Mouse (Mus musculus): ENCODE measurements at regions not wholly inside any gene's neighbourhood (a gene's known extent, or its start where the extent isn't known, plus 50 kb on each side); places are given as distances from the start of the nearest gene placed in this dataset.

DNA sequence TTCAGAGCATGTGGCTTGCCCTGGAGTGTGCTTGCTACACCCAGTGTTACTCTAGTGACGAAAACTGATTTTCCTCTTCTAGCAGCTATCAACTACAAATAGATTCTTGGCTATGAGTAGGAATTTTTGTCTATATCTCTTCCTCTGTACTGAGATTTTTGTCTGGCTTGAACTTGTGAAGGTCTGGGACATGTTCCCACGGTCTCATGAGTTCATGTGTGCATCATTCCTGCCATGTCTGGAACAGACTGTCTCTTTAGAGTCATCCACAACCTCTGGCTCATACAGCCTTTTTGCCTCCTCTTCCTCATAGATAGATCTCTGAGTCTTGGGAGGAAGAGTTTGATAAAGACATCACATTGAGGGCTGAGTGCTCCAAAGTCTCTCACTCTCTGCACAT, 86.5 kb upstream of the Gm5148 start:
- TF ChIP-seq CTCF (IDR thresholded peaks at IDR 0.05 in 2 of 3, conservative IDR thresholded peaks at IDR 0.05 in 1 of 3; ENCODE audit: control insufficient read depth in 1 of 3, insufficient read depth in 1 of 3, low read depth in 2 of 3, low read length in 3 of 3, poor library complexity in 1 of 3, severe bottlenecking in 1 of 3) (no peak), ZMIZ1 (IDR thresholded peaks at IDR 0.05; ENCODE audit: low read depth, low read length) (no peak), ZNF384 (IDR thresholded peaks at IDR 0.05; ENCODE audit: low read depth, low read length) (no peak), KAT2A (conservative IDR thresholded peaks at IDR 0.05; ENCODE audit: low read depth, low read length) (no peak)
- Histone ChIP-seq H3K9ac (ENCODE audit: control insufficient read depth, low read depth, low read length, poor library complexity, severe bottlenecking) (no peak overlapping the region), H3K4me3 (ENCODE audit: control insufficient read depth in 1 of 2, insufficient read depth in 1 of 2, low read depth in 2 of 2, low read length in 2 of 2) (no peak overlapping the region), H3K27ac (ENCODE audit: control insufficient read depth, low read depth, low read length) (no peak overlapping the region), H3K36me3 (ENCODE audit: control insufficient read depth in 1 of 2, insufficient read depth in 2 of 2, low read length in 2 of 2) (no peaks in the 10 kb centered on the region), H3K4me1 (ENCODE audit: control insufficient read depth in 1 of 2, insufficient read depth in 2 of 2, low read length in 2 of 2) (no peaks in the 10 kb centered on the region), H3K27me3 (ENCODE audit: control insufficient read depth in 1 of 2, insufficient read depth in 2 of 2, low read length in 2 of 2) (no peaks in the 10 kb centered on the region; a peak in 2 of 4 replicates), H3K79me2 (ENCODE audit: control insufficient read depth, insufficient read depth, low read length, poor library complexity) (no peaks in the 10 kb centered on the region), H3K9me3 (replicated peaks; ENCODE audit: insufficient read depth, low read length) (no peaks in the 10 kb centered on the region)
- no peak for DNase-seq (ENCODE audit: low read depth, low spot score)

GRCm38 (mm10) chr3:37805805-37806148, 81.5 kb upstream of the Gm5148 start:
- H3K4me1 ChIP-seq (ENCODE audit: control insufficient read depth in 1 of 2, insufficient read depth in 2 of 2, low read length in 2 of 2): no peaks in the 10 kb centered on the region
- no peak for TF ChIP-seq TAL1 (IDR thresholded peaks at IDR 0.05; ENCODE audit: low read length)
- no peak for TF ChIP-seq EP300 (IDR thresholded peaks at IDR 0.05; ENCODE audit: low read depth in 1 of 2, low read length in 2 of 2)
- TF ChIP-seq TBP (IDR thresholded peaks at IDR 0.05; ENCODE audit: low read depth, low read length): no peak
- TF ChIP-seq MYB (IDR thresholded peaks at IDR 0.05; ENCODE audit: low read depth, low read length): no peak
- TF ChIP-seq RAD21 (IDR thresholded peaks at IDR 0.05; ENCODE audit: low read depth, low read length): no peak
- no peak for TF ChIP-seq MAZ (IDR thresholded peaks at IDR 0.05; ENCODE audit: low read depth, low read length)
- TF ChIP-seq BHLHE40 (IDR thresholded peaks at IDR 0.05; ENCODE audit: borderline replicate concordance, low read depth, low read length): no peak
- no peak for TF ChIP-seq SIN3A (IDR thresholded peaks at IDR 0.05; ENCODE audit: low read length)
- no peak for TF ChIP-seq SMC3 (IDR thresholded peaks at IDR 0.05; ENCODE audit: low read depth, low read length)
- TF ChIP-seq ZC3H11A (IDR thresholded peaks at IDR 0.05; ENCODE audit: low read depth, low read length): no peak
- no peak for TF ChIP-seq GATA1 (IDR thresholded peaks at IDR 0.05; ENCODE audit: low read depth, low read length)
- H3K9me3 ChIP-seq (replicated peaks; ENCODE audit: insufficient read depth, low read length): no peaks in the 10 kb centered on the region
- no peak for DNase-seq (ENCODE audit: low read depth, low spot score)
- H3K9ac ChIP-seq (ENCODE audit: control insufficient read depth, low read depth, low read length, poor library complexity, severe bottlenecking): no peak overlapping the region
- no peaks in the 10 kb centered on the region; a peak in 1 of 4 replicates for H3K36me3 ChIP-seq (ENCODE audit: control insufficient read depth in 1 of 2, insufficient read depth in 2 of 2, low read length in 2 of 2)
- H3K27ac ChIP-seq (ENCODE audit: control insufficient read depth, low read depth, low read length): no peak overlapping the region
- H3K4me3 ChIP-seq (ENCODE audit: control insufficient read depth in 1 of 2, insufficient read depth in 1 of 2, low read depth in 2 of 2, low read length in 2 of 2): no peak overlapping the region
- peaks cover 0 to 2% of the 10 kb centered on the region in 2 experiments; a peak in 3 of 4 replicates for H3K27me3 ChIP-seq (ENCODE audit: control insufficient read depth in 1 of 2, insufficient read depth in 2 of 2, low read length in 2 of 2)
- no peaks in the 10 kb centered on the region for H3K79me2 ChIP-seq (ENCODE audit: control insufficient read depth, insufficient read depth, low read length, poor library complexity)
